Mouse (Mus musculus): ENCODE measurements around the gene Fam151a.
"Not testable (repeated sequence)": the region's sequence is repeated elsewhere in the genome, so short reads cannot be mapped to it uniquely, and the experiment has no call there.

The Fam151a gene

DNA sequence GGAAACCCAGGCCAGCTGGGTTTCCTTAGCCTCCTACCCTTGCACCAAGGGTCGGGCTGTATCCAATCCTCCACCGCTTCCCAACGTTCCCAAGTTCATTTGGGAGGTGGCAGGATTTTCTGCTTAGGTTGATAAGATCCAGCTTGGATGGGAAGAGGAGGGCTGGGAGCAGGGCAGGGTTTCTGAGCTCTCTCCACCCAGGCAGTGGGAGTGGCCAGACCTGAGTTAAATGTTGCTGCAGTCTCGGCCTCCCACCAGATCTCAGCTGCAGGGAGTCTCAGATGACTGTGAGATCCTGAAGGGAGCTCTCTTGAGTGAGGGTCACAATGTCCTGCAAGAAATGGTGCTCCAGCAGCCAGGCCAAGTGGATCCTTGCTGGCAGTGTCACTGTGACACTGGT, at the start of gene Fam151a:
Fam151a (plus strand) TSS at position 254 of the 400 bp plus-strand sequence.
- no peak for DNase-seq

DNA sequence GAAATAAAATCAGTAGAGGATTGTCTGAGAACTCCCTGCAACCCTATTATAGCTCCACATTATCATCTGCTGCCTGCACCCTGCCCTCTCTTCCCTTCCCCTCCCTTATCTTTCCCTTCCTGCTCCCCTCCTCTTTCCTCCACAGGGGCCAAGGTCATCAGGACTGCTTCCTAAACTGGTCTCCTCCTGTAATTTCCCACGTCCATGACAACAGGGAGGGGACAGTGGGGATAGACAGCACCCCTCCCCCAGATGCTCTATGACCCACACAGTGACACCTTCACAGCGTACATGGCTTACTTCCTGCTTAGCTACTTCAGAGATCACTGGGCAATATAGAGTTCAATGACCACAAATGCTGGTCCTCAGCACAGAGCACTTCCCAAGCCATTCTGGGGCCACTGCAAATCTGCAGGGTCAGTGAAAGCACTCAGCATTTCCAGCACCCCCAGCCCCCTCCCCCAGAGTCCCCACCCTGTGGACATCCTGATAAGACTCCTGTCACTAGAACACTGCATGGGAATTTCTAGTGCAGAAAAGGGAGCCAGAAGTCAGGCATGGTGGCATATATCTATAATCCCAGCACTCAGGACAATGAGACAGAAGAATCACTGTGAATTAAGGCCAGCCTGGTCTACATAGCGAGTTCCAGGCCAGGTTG, 44.9 kb upstream of the Fam151a start:
- no peak for DNase-seq

DNA sequence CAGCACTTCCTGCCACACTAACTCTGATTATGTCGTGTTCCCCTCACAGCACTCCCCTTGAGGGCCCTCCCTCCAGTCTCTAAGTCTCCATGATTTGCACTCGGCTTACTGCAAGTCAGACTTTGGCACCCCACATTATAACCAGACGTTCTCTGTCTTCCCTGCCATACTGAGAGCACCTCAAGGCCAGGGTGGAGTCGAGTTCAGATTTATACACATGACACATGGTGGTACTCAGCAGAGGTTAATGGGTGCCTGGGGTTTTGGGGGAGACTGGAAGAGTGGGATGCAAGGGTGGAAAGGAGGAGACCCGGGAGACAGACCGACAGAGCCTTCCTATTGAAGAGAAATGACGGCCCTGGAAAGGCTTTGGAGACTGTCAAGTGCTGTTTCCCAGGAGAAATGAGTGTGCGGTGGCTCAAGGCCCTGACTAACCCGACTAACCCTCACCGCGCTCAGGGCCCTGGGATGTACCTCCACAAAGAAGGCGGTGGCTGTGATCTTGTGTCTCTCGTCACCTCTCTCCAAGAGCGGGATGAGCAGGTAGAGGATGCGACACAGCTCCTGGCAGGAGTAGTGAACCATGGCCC, 39.8 kb upstream of the Fam151a start:
- DNase-seq, result no peak

DNA sequence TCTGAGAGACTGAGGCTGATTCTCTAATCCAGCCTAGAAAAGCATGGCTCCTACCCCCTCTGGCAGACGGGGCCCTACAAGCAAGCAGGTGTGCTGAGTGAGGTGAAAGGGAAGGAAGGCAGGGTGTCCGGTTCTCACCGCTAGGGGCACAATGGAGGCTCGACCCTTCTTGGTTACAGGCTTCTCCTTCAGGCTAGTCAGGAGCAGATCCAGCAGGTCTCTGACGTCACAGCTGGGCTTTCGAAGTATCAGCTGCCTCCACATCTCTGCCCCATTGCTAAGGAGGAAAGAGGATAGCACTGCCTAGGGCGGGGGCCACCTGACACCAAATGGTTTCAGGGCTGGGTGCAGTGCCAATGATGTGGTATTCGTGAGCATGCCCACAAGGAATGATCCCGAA, 33.7 kb upstream of the Fam151a start:
- no peak for DNase-seq

DNA sequence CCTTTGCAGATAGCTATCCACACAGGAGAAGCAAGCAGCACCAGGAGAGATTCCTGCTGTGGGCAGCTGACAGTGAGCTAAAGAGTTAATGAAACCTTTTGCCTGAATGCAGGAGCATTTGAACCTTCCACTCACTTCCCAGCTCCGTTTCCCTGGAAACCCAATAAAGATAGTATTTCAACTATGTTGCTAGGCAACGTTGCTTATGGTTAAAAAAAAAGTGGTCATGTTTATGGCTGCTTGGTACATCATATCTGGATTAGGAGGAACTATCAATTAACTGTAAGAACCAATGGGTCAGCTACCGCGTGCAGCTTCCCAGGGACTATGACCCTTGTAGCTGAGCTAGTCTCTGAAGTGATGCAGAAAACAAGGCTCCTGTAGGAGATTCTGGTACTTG, 32.9 kb upstream of the Fam151a start:
- no peak for DNase-seq

DNA sequence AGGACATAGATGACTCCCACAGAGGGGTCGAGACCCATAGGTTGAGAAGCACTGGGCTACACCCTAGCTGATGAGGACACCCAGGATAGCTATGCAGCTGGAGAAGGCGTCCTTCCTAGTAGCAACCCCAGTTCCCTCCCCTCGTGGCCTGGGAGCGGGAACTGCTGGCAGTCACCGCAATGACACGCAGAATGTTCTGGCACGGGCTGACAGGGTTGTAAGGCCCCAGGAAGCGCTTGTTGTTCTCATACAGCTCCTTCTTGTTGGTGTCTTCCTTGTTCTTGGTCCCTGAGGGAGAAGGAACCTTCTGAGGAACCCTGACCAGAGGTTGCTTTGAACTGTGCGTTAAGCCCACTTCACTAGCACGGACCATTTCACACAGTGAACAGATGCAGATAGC, 29.7 kb upstream of the Fam151a start:
- DNase-seq, result no peak

DNA sequence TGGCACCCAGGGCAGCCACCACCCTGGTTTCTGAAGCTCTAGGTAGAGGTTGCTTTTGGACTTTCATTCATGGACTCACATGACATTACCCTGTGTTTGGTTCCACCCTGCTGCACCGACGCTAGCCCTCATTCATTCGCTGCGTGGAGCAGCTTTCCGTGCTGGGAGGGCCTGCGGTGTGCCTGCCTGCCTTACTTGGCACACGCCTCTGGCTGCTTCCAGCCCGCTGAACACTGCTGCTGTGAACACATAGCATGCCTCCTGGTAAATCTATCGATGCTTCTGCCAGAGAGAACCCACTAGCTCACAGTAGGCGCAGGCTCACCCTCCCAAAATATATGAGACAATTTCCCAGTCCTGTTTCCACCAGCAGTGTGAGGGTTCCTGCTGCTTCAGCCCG, 29.3 kb upstream of the Fam151a start:
- no peak for DNase-seq

DNA sequence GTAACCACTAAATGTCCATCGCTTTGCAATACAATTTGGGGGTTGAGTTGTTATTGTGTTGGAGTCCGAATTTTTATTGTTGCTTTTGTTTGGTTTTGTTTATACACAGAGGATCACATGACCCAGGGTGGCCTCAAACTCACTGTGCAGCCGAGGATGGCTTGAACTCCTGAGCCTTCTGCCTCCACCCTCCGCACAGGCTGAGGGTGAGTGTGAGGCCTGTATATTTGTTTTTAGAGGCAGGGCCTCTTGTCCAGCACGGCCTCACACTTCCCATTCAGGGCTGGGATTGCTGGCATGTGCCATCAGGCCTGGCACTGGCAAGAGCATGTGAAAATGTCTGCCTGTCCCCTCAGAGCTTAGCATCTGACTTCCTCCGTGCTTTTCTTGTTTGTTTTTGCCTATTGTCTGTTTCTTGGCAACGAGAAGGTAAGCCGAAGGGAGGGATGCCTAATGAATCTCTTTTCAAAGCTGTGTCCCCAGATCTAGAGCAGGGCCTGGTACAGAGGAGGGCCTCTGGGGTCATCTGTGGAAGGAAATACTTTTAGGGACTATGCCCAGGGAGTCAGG, 28.5 kb upstream of the Fam151a start:
- DNase-seq, result no peak

DNA sequence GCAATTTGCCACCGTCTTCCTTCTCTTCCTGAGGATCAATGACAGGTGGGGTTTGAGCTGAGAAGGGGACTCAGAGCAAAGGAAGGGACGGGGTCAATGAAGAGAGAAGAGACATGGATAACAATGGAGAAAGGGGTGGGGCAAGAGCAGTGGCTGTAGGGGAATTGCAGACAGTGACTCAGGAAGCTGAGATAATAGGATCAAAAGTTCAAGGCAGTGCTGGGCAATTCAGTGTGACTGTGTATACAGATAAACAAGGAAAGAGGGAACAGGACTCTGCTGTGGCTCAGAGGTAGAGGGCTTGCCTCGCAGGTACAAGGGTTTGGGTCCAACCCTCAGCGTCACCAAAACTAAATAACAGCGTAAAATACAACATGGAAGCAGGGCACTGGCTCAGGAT, 25.7 kb upstream of the Fam151a start:
- no peak for DNase-seq

DNA sequence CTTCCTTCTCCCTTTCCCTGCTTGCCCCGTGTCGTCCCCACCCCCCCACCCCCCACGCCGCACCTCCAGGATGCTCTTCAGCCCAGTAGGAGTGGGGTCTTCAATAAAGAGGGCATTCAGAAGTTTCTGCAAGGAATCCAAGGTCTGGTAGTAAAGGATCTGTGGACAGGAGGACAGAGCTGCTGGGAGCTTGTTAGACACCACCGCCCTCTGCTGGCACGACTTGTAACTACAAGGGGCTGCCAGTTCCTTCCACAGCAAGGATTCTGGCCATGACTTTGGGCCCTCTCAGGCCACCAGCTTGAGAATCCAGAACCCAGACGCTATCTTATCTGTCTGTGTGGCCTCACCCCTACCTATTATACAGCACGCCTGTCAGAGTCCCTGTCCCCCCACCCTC, 25.3 kb upstream of the Fam151a start:
- peak; percentile 22 to 48 for DNase-seq

DNA sequence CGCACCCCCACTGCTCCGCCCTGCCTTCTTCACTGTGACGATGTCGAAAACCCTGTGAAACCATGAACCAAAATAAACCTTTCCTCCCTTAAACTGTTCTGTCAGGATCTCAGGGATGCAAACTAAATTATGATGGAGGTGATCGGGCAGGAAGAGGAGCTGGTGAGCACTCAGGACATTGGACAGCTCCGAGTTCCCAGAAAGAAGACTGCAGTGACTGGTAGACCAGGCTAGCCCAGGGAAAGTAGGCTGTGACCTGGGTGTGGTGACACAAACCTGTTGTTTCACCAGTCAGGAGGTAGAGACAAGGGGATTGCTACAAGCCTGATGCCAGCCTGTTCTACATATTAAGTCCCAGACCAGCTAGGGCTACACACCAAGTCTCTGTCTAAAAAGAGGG, 20.1 kb upstream of the Fam151a start:
- no peak for DNase-seq

DNA sequence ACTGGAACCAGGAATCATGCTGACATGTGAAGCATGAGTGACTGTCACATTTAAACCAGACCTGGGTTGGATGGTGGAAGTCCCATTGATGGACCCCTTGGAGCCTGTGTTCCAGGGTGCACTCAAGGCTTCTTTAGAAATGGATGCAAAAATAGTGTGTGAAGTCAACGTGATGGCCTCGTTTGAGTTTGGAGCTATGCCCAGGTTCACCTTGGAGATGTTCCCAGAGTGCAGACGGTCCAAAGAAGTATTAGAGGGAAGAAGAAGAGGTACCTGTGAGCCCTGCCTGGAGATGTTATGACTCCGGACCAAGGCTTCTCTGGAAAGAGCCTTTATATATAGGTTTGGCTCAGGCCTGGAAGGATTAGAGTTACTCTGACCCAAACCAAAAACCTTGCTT, 13.1 kb upstream of the Fam151a start:
- DNase-seq, result no peak

DNA sequence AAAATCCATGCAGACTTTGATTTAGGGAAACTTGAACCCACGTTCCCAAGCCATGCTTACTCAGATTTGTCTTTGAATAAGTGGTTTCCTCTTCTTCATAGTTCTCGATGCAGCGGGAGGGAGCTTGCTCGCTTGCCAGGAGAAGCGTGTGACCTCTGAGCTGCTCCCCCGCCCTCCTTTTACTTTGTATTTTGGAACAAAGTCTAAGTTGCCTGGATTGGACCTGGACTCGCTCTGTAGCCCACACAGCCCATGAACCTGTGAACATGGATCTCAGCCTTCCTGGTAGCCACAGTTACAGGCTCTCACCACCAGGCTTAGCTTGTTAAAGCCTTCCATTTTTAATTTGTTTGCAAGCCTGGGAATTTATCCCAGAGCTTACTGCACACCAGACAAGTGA, 2.9 kb upstream of the Fam151a start, which contains the start of gene Mroh7:
Mroh7 (minus strand) TSS at position 112 of the 400 bp plus-strand sequence.
- DNase-seq, result no peak

DNA sequence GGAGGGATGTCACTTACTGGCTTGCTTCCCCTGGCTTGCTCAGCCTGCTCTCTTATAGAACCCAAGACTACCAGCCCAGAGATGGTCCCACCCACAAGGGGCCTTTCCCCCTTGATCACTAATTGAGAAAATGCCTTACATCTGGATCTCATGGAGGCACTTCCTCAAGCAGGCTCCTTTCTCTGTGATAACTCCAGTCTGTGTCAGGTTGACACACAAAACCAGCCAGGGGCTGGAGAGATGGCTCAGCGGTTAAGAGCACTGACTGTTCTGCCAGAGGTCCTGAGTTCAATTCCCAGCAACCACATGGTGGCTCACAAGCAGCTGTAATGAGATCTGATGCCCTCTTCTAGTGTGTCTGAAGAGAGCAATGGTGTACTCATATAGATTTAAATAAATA, 3.2 kb downstream of the Fam151a start:
- not testable (repeated sequence) for DNase-seq

DNA sequence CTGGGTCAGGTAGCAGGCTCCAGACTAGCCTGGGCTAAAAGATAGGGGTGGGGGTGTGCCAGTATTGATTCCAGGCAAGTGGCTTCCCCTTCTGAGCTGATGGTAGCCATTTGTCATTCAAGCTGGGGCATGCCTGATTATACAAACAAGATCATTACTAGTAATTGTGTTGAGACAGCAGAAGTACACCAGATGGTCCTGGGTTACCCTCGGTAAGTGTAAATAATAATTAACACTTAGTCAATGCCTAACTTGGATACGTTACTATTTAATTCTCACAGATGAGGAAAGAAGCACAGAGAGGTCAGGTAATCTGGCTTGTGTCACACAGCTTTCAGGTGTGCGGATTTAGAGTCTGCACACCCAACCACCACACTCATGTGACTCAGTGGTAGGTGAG, 4.2 kb downstream of the Fam151a start:
- no peak for DNase-seq

DNA sequence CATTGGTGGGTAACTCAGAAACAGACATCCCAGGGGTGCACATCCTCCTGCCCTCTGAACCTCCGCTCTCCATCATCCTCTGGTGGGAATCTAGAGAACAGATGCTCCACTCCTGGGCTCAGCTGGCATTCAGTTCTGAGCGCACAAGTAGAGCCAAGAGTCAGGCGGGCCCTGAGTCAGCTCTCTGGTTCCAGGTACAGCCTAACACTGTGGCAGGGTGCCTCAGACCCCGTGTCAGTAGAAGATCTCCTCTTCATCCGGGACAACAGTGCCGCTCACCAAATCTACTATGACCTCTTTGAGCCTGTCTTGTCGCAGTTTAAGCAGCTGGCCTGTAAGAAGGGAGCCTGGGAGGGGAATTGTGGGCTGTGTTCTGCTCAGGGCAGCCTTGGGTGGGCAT, 12.2 kb downstream of the Fam151a start:
- no peak for DNase-seq

DNA sequence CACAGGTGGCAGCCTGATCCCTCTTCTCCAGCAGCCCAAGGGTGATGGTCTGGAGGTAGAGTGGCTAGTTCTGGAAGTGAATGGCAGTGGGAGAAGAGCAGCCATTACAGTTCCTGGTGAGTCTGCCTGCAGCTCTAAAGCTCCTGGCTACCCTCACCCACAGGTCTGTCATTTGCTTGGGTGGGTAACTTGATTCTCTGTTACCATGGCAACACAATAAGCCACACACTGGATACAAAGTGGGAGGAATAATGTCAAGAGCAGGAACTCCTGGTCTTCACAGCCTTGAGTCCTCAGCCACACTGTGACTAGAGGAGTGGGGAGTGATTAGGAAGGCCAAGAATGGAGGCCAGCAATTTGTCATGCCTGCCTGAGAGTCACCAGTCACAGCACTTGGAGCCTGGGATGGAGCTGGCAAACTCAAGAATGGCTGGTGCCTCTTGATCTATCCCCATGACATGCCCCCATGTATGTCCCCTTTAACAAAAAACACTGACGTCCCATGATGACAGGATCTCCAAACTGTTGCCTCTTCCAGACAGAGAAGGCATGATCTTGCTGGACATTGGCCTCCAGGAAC, 13.4 kb downstream of the Fam151a start:
- no peak for DNase-seq

DNA sequence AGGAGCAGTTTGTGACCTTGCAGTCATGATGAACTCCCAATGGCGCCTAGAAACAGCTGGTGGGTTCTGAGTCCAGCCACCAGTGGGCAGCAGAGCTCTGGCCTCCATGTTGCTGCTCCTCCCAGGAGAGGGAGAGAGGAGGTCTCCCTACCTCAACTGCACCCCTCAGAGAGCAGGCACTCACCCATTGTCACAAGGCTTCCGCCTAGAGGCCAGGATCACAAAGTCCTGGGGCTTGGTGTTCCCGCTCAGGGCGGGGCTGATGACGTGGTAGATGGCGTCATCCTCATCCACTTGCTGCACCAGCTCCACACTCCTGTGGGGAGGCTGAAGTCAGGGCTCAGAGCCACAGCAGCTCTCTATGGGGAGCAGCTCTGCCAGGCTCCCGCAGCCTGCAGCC, 16.0 kb downstream of the Fam151a start:
- DNase-seq, result no peak

DNA sequence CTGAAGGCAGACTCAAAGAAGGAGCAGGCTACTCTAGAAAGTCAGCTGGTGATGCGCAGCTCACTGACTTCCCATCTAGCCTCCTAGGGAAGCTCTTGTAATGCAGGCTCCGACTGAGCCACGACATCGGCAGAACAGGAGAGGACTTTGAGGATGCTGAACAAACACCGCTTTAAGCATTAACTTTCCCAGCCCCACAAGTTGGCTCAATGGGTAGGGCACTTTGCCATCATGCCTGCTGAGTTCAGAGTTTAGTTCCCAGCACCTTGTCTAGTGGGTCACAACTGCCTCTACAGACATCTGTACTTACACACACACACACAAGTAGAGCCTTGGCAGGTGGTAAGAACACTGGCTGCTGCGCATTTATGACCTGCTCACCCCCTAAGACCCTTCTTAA, 18.0 kb downstream of the Fam151a start:
- no peak for DNase-seq

DNA sequence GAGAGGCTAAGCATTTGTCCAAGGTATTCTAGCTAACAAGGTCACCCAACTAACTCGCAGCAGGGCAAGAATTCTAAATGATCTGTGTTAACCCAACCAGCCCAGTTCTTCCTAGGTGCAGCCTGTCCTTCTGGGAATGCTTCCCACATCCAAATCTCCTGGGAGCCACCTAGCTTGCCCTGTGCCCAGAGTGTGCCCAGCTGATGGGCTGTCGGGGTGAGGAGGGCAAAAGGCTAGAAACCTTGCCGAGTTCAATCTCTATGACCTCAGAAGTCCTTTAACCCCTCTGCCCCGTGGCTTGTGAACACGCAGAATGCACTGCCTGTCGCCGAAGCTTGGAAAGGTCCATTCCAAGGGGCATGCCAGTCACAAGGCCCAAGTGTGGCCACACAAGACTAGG, 30.5 kb downstream of the Fam151a start:
- DNase-seq, result no peak

DNA sequence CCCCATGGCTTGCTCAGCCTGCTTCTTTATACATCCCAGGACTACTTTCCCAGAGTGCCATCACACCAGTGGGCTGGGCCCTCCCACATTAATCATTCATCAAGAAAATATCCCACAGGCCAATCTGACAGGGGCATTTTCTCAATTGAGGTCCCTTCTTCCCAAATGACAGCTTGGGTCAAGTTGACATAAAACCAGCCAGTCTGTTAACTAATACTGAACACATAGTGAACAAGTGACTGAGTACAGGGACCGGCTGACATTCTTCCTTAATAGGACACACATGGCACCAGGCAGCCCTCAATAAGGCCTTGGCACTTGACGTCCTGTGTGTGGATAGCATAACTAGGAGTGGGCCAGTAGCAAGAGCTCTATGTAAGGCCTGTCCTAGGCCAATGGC, 35.6 kb downstream of the Fam151a start:
- no peak for DNase-seq

DNA sequence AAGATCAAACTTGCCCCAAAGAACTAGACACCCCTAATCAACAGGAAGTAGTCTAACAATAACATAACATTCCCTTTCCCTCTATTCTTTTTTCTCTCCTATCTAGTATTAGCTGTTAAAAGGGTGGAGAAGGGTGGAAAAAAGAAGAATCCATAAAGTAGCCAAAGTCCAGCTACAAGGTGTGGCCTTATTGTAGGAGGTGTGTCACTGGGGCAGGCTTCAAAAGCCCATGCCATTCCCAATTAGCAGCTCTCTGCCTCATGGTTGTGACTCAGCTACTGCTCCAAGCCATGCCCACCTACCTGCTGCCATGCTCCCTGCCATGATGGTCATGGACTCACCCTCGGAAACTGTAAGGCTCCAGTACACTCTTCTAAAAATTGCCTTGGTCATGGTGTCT, 38.9 kb downstream of the Fam151a start:
- DNase-seq, result no peak

DNA sequence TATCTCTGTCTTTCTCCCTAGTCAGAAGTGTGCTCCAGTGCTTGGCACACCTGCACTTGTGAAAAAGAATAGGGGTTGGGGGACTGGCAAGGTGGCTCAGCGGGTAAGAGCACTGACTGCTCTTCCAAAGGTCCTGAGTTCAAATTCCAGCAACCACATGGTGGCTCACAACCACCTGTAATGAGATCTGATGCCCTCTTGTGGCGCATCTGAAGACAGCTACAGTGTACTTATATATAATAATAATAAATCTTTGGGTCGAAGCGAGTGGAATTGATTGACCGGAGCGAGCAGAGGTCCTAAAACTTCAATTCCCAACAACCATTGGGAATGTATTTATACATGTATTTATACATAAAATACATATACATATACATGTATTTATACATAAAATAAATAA, 42.1 kb downstream of the Fam151a start:
- not testable (repeated sequence) for DNase-seq

DNA sequence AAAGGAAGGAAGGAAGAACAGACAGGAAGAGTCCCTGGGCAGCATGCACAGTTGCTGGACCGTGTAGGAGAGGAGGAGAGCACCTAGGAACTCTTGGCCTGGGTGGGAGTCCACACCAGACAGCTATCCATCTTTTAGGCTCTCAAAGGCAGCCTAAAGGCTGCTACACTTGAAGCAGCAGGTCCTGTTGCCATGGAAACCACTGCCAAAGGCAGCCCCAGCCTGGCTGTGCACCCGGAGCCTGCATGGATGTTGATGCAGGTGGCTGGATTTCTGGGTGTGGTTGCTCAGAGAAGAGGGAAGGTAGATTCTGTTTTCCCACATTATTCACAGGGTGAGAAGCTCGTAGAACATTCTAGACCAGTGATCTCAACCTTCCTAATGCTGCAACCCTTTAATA, 43.3 kb downstream of the Fam151a start:
- DNase-seq, result no peak
